Mouse (Mus musculus) lung, adult 2 months (tissue): Measurements from ENCODE around the gene Tnip3. TPM values are rescaled to one million over a fixed set of nuclear protein-coding genes. Genes with fewer than 3 reads are reported as not detected.

ENCODE experiments used
- DNase-seq: peaks from one replicate; pipeline ENCODE4 v3.0.0; 2022
- H3K4me1 ChIP-seq: fragments of 200-500 bp; 2 replicates; pipeline ENCODE4 v1.6.1; 2011; ENCODE audit warnings: low read length; ENCODE audit not compliant: control insufficient read depth, insufficient read depth
- H3K4me3 ChIP-seq: fragments of 200-500 bp; replicated peaks from 2 replicates; pipeline ENCODE3; 2011; ENCODE audit warnings: low read depth, mild to moderate bottlenecking, control low read depth, low read length; ENCODE audit errors: extremely low read depth
- CTCF ChIP-seq: fragments of 200-500 bp; IDR thresholded peaks from 2 replicates; pipeline ENCODE4 v1.5.1; 2011; ENCODE audit warnings: mild to moderate bottlenecking, low read length, control low read depth; ENCODE audit not compliant: insufficient read depth
- POLR2A ChIP-seq: fragments of 200-500 bp; IDR thresholded peaks from 2 replicates; pipeline ENCODE4 v1.6.1; 2011; ENCODE audit warnings: low read depth, mild to moderate bottlenecking, control low read depth, low read length, borderline replicate concordance; ENCODE audit errors: extremely low read depth
- WGBS: fragments of 180-500 bp; shearing (Covaris S2); methylation state at CpG from one replicate; pipeline ENCODE4 v1.1.7; 2018; 5-methylcytosine and 5-hydroxymethylcytosine counted together
- polyA plus RNA-seq: library from polyadenylated mRNA; depleted of rRNA; stranded (reverse); fragments of >200 nt; gene quantifications from 2 replicates; pipeline ENCODE4 v1.2.3, GENCODE M21; 2012

Gene Tnip3
- polyA plus RNA-seq, 1 experiment = 0.79 TPM

GRCm38 (mm10) chr6:65598522-65598921, 73.4 kb downstream of the Tnip3 start:
- Histone ChIP-seq H3K4me3 (no peak overlapping the region), H3K4me1 (peaks cover 2% of the 10 kb centered on the region)
- no peak for TF ChIP-seq POLR2A
- TF ChIP-seq CTCF = no peak
- DNase-seq = no peak
- WGBS = 77% methylated on average over 3 of the region's 3 CpGs

GRCm38 (mm10) chr6:65599865-65600739, 75.0 kb downstream of the Tnip3 start:
- peaks cover 2% of the 10 kb centered on the region for H3K4me1 ChIP-seq
- 45% methylated on average over 7 of the region's 7 CpGs for whole genome bisulfite sequencing
- TF ChIP-seq POLR2A (no peak), CTCF (no peak)
- DNase-seq = no peak
- no peak overlapping the region for H3K4me3 ChIP-seq

- TF ChIP-seq CTCF (no peak), POLR2A (no peak)
- Histone ChIP-seq H3K4me3 (no peak overlapping the region), H3K4me1 (peaks cover 2% of the 10 kb centered on the region)
- DNase-seq = no peak
- 20% methylated on average over 1 of the region's 1 CpGs for WGBS
Measured at GRCm38 (mm10) chr6:65600887-65601286, 75.8 kb downstream of the Tnip3 start.

GRCm38 (mm10) chr6:65605778-65606177, 80.7 kb downstream of the Tnip3 start:
- WGBS = 72% methylated on average over 4 of the region's 4 CpGs
- DNase-seq = peak; percentile 40
- H3K4me1 ChIP-seq = no peaks in the 10 kb centered on the region
- TF ChIP-seq CTCF = no peak
- no peak for TF ChIP-seq POLR2A
- no peak overlapping the region for H3K4me3 ChIP-seq

GRCm38 (mm10) chr6:65606946-65607345, 81.8 kb downstream of the Tnip3 start:
- no peak overlapping the region for H3K4me3 ChIP-seq
- TF ChIP-seq CTCF (no peak), POLR2A (no peak)
- DNase-seq = no peak
- no peaks in the 10 kb centered on the region; the same call in 1 of the 2 replicates for H3K4me1 ChIP-seq

- no peak overlapping the region for H3K4me3 ChIP-seq
- no peak for DNase-seq
- TF ChIP-seq POLR2A = no peak
- no peak for TF ChIP-seq CTCF
Measured at GRCm38 (mm10) chr6:65611834-65612233, 86.7 kb downstream of the Tnip3 start.

GRCm38 (mm10) chr6:65613924-65614585, 88.9 kb downstream of the Tnip3 start:
- TF ChIP-seq POLR2A (no peak), CTCF (no peak)
- H3K4me3 ChIP-seq = no peak overlapping the region
- no peaks in the 10 kb centered on the region; the same call in 1 of the 2 replicates for H3K4me1 ChIP-seq
- no peak for DNase-seq

More at GRCm38 (mm10) chr6:65611834-65612233, 86.7 kb downstream of the Tnip3 start:
- no peaks in the 10 kb centered on the region; the same call in 1 of the 2 replicates for H3K4me1 ChIP-seq

- WGBS = 62% methylated on average over 4 of the region's 4 CpGs
- TF ChIP-seq POLR2A (no peak), CTCF (0 out of 2 replicates have a peak, but pooled peaks have one; percentile 2)
- Histone ChIP-seq H3K4me1 (no peaks in the 10 kb centered on the region; the same call in 1 of the 2 replicates), H3K4me3 (no peak overlapping the region)
- DNase-seq = no peak
Measured at GRCm38 (mm10) chr6:65615641-65616040, 90.5 kb downstream of the Tnip3 start.

- Histone ChIP-seq H3K4me1 (no peaks in the 10 kb centered on the region), H3K4me3 (no peak overlapping the region)
- no peak for TF ChIP-seq CTCF
- no peak for TF ChIP-seq POLR2A
- DNase-seq = no peak
Measured at GRCm38 (mm10) chr6:65621260-65621659, 96.1 kb downstream of the Tnip3 start.
